35 mouse cellular contexts compared by ENCODE assay signal in the genomic region with DNA sequence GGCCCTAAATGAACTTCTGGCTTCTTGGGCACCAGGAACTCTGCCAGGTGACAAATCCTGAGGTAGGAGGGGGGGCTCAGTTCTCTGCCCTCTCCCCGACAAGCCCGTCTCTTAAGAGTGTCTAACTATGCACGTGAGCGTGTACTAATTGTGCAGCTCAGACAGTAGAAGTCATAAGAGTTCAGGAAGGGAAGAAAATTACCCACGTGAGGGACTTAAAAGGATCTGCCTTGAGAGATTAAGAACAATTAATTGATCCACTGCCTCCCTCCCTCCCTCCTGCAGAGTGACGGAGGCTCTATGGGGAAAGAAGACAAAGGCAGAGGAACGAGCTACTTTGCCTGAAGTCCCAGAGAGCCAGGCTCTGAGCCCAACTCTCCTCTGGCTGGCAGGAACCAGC. TPM values are rescaled to one million over a fixed set of nuclear protein-coding genes. Genes with fewer than 3 reads are reported as not detected.
DNase-seq lines count a peak whose midpoint lies in the region; ATAC-seq and TF ChIP-seq lines count a peak whose summit lies in the region.
"Had no signal": no experiment of that assay in that cellular context is flagged by ENCODE, and none has a peak within 500 bp of the region (broad histone marks: within the 10 kb centered on the region; RNA-seq: fewer than 3 reads in every experiment).

No protein-coding gene starts in this region.

- H3K4me2 ChIP-seq in embryonic facial prominence, embryonic 14.5 days (ENCODE audit: low read depth, low read length) = no peak overlapping the region
- no peak overlapping the region for H3K4me2 ChIP-seq in hindbrain, postnatal 0 days (ENCODE audit: low read depth, low read length)
- no peak overlapping the region for H3K4me2 ChIP-seq in CH12.LX (ENCODE audit: insufficient read depth, low read depth, poor library complexity, severe bottlenecking)
- H3K4me2 ChIP-seq in intestine, embryonic 16.5 days (ENCODE audit: low read depth, low read length) = no peak overlapping the region
- H3K4me2 ChIP-seq: embryonic facial prominence, embryonic 12.5 days; heart, embryonic 11.5 days; hindbrain, embryonic 14.5 days; intestine, embryonic 15.5 days; limb, embryonic 15.5 days had no signal

- H3K79me2 ChIP-seq in CH12.LX (replicated peaks; ENCODE audit: control insufficient read depth, extremely low read depth, insufficient read depth, poor library complexity, severe bottlenecking) = no peaks in the 10 kb centered on the region

- WGBS in embryonic facial prominence, embryonic 14.5 days = 67% methylated on average over 6 of the region's 7 CpGs
- 56% methylated on average over 7 of the region's 7 CpGs for WGBS in embryonic facial prominence, embryonic 10.5 days
- WGBS in hindbrain, embryonic 10.5 days = 51% methylated on average over 7 of the region's 7 CpGs
- 40% methylated on average over 7 of the region's 7 CpGs for WGBS in hindbrain, postnatal 0 days
- WGBS in intestine, embryonic 16.5 days = 77% methylated on average over 7 of the region's 7 CpGs

- peaks cover 39% of the 10 kb centered on the region for H3K36me3 ChIP-seq in embryonic facial prominence, embryonic 14.5 days (ENCODE audit: control insufficient read depth, insufficient read depth, low read length)
- peaks cover 66% of the 10 kb centered on the region for H3K36me3 ChIP-seq in embryonic facial prominence, embryonic 10.5 days (replicated peaks)
- peaks cover 70% of the 10 kb centered on the region for H3K36me3 ChIP-seq in hindbrain, embryonic 10.5 days
- H3K36me3 ChIP-seq in hindbrain, postnatal 0 days (ENCODE audit: insufficient read depth, low read length) = no peaks in the 10 kb centered on the region
- no peaks in the 10 kb centered on the region for H3K36me3 ChIP-seq in CH12.LX (replicated peaks in 1 of 2; ENCODE audit: control insufficient read depth in 1 of 2, insufficient read depth in 1 of 2, low read length in 1 of 2)
- H3K36me3 ChIP-seq in intestine, embryonic 16.5 days (ENCODE audit: control insufficient read depth, insufficient read depth, low read length) = 0 out of 2 replicates have a peak, but pooled peaks cover 14% of the 10 kb centered on the region
- H3K36me3 ChIP-seq: G1E had no signal

- TF ChIP-seq CTCF in hindbrain, postnatal 0 days (IDR thresholded peaks at IDR 0.05; ENCODE audit: low read depth) = no peak
- no peak for TF ChIP-seq CTCF in CH12.LX (conservative IDR thresholded peaks at IDR 0.05 in 1 of 2, IDR thresholded peaks at IDR 0.05 in 1 of 2; ENCODE audit: low read depth in 2 of 2, low read length in 2 of 2)

- intact Hi-C loops in heart, postnatal 10 days (cut with DNase I) = no loop called here

- no peak for TF ChIP-seq EP300 in CH12.LX (IDR thresholded peaks at IDR 0.05; ENCODE audit: low read length)

- no peak for TF ChIP-seq POLR2A in CH12.LX (IDR thresholded peaks at IDR 0.05; ENCODE audit: low read depth, low read length)

- in situ Hi-C loops in CH12.LX (cut with MboI; ENCODE audit: low pct_ligation_motif_present, low pct_unique_long_range_greater_than_20kb, low sequenced_read_pairs) = no loop called here

- peak; percentile 35 for DNase-seq in embryonic facial prominence, embryonic 14.5 days (ENCODE audit: low spot score)
- DNase-seq in embryonic facial prominence, embryonic 10.5 days (ENCODE audit: low spot score) = no peak
- DNase-seq in hindbrain, embryonic 10.5 days (ENCODE audit: low spot score) = no peak
- no peak for DNase-seq in hindbrain, postnatal 0 days (ENCODE audit: low spot score)
- no peak for DNase-seq in CH12.LX (ENCODE audit: extremely low read depth)
- DNase-seq in retina, adult 2 months (ENCODE audit: low read depth, low spot score) = peak; percentile 47
- no peak for DNase-seq in heart, postnatal 10 days
- DNase-seq: adrenal gland, postnatal 10 days; cerebellum, adult 11 months; cerebellum, adult 9-10 months; cerebellum, postnatal 36 days; gastrocnemius, postnatal 36 days; heart, adult 18-20 months; heart, postnatal 4 days; kidney, adult 8-10 months; kidney, postnatal 4 days; lung, adult 2 months; lung, postnatal 10 days; midbrain, embryonic 14.5 days; right cerebral cortex, adult 18-20 months; thymus, adult 18-20 months; thymus, postnatal 36 days had no signal

- TF ChIP-seq RAD21 in CH12.LX (IDR thresholded peaks at IDR 0.05; ENCODE audit: low read depth, low read length) = no peak

- H3K27me3 ChIP-seq in embryonic facial prominence, embryonic 14.5 days (replicated peaks; ENCODE audit: control insufficient read depth, insufficient read depth, low read length) = no peaks in the 10 kb centered on the region
- H3K27me3 ChIP-seq in embryonic facial prominence, embryonic 10.5 days (replicated peaks; ENCODE audit: low read depth, poor library complexity, severe bottlenecking) = no peaks in the 10 kb centered on the region
- no peaks in the 10 kb centered on the region for H3K27me3 ChIP-seq in hindbrain, embryonic 10.5 days (ENCODE audit: insufficient read depth, poor library complexity, severe bottlenecking)
- no peaks in the 10 kb centered on the region for H3K27me3 ChIP-seq in hindbrain, postnatal 0 days (ENCODE audit: insufficient read depth, low read length)
- H3K27me3 ChIP-seq in CH12.LX (replicated peaks) = peaks cover 88% of the 10 kb centered on the region
- H3K27me3 ChIP-seq in intestine, embryonic 16.5 days (replicated peaks; ENCODE audit: control insufficient read depth, insufficient read depth, low read length) = no peaks in the 10 kb centered on the region
- H3K27me3 ChIP-seq: embryonic facial prominence, embryonic 12.5 days; intestine, embryonic 15.5 days; limb, embryonic 15.5 days; Patski had no signal

- peak; percentile 51; the same call in 1 of the 2 replicates for ATAC-seq in embryonic facial prominence, embryonic 14.5 days (ENCODE audit: low read depth)
- no peak for ATAC-seq in hindbrain, postnatal 0 days
- ATAC-seq in intestine, embryonic 16.5 days = no peak
- ATAC-seq: intestine, embryonic 15.5 days; Patski had no signal

- H3K4me1 ChIP-seq in embryonic facial prominence, embryonic 14.5 days (ENCODE audit: control insufficient read depth, insufficient read depth, low read length) = no peaks in the 10 kb centered on the region
- peaks cover 8% of the 10 kb centered on the region; the same call in 1 of the 2 replicates for H3K4me1 ChIP-seq in embryonic facial prominence, embryonic 10.5 days
- peaks cover 26% of the 10 kb centered on the region for H3K4me1 ChIP-seq in hindbrain, embryonic 10.5 days (replicated peaks)
- H3K4me1 ChIP-seq in hindbrain, postnatal 0 days (ENCODE audit: insufficient read depth, low read length) = 0 out of 2 replicates have a peak, but pooled peaks cover 2% of the 10 kb centered on the region
- H3K4me1 ChIP-seq in CH12.LX (ENCODE audit: control insufficient read depth in 1 of 2, insufficient read depth in 2 of 2) = no peaks in the 10 kb centered on the region
- no peaks in the 10 kb centered on the region for H3K4me1 ChIP-seq in intestine, embryonic 16.5 days (ENCODE audit: control insufficient read depth, insufficient read depth, low read length)
- H3K4me1 ChIP-seq: embryonic facial prominence, embryonic 12.5 days; intestine, embryonic 15.5 days; limb, embryonic 10.5 days; limb, embryonic 15.5 days had no signal

- no peaks in the 10 kb centered on the region for H3K9me3 ChIP-seq in embryonic facial prominence, embryonic 14.5 days (ENCODE audit: control insufficient read depth, low read length)
- no peaks in the 10 kb centered on the region for H3K9me3 ChIP-seq in embryonic facial prominence, embryonic 10.5 days
- H3K9me3 ChIP-seq in hindbrain, embryonic 10.5 days = no peaks in the 10 kb centered on the region
- H3K9me3 ChIP-seq in hindbrain, postnatal 0 days (ENCODE audit: low read length) = no peaks in the 10 kb centered on the region
- no peaks in the 10 kb centered on the region for H3K9me3 ChIP-seq in CH12.LX (replicated peaks; ENCODE audit: low read length)
- no peaks in the 10 kb centered on the region for H3K9me3 ChIP-seq in intestine, embryonic 16.5 days (ENCODE audit: control insufficient read depth, low read length)
- H3K9me3 ChIP-seq: embryonic facial prominence, embryonic 12.5 days; G1E; intestine, embryonic 15.5 days; limb, embryonic 10.5 days; limb, embryonic 15.5 days had no signal

- no peak overlapping the region for H3K27ac ChIP-seq in embryonic facial prominence, embryonic 14.5 days (replicated peaks; ENCODE audit: low read depth, low read length)
- no peak overlapping the region for H3K27ac ChIP-seq in embryonic facial prominence, embryonic 10.5 days (replicated peaks)
- H3K27ac ChIP-seq in hindbrain, embryonic 10.5 days = peak overlapping the region; percentile 29; the same call in 1 of the 2 replicates
- no peak overlapping the region for H3K27ac ChIP-seq in hindbrain, postnatal 0 days
- H3K27ac ChIP-seq in CH12.LX (ENCODE audit: insufficient read depth, low read depth) = no peak overlapping the region
- H3K27ac ChIP-seq in intestine, embryonic 16.5 days (ENCODE audit: low read length) = no peak overlapping the region
- H3K27ac ChIP-seq: embryonic facial prominence, embryonic 12.5 days; hindbrain, embryonic 14.5 days; intestine, embryonic 15.5 days; kidney, postnatal 0 days; limb, embryonic 10.5 days; limb, embryonic 15.5 days; liver, embryonic 14.5 days; macrophage; stomach, postnatal 0 days had no signal

- no peak overlapping the region for H3K9ac ChIP-seq in embryonic facial prominence, embryonic 14.5 days (ENCODE audit: low read depth, low read length)
- no peak overlapping the region for H3K9ac ChIP-seq in hindbrain, postnatal 0 days (replicated peaks; ENCODE audit: low read length)
- H3K9ac ChIP-seq in CH12.LX (ENCODE audit: insufficient read depth, low read depth) = no peak overlapping the region
- H3K9ac ChIP-seq in intestine, embryonic 16.5 days (ENCODE audit: low read depth, low read length) = no peak overlapping the region
- H3K9ac ChIP-seq: embryonic facial prominence, embryonic 12.5 days; hindbrain, embryonic 14.5 days; intestine, embryonic 15.5 days; limb, embryonic 15.5 days; liver, embryonic 14.5 days had no signal

- dilution Hi-C loops in CH12.LX (cut with MboI; ENCODE audit: extremely low pct_ligation_motif_present, extremely low pct_unique_long_range_greater_than_20kb, low sequenced_read_pairs) = no loop called here

- H3K4me3 ChIP-seq in embryonic facial prominence, embryonic 14.5 days (ENCODE audit: low read depth, low read length) = no peak overlapping the region
- H3K4me3 ChIP-seq in embryonic facial prominence, embryonic 10.5 days = no peak overlapping the region
- no peak overlapping the region for H3K4me3 ChIP-seq in hindbrain, embryonic 10.5 days
- H3K4me3 ChIP-seq in hindbrain, postnatal 0 days (ENCODE audit: low read length) = no peak overlapping the region
- no peak overlapping the region for H3K4me3 ChIP-seq in CH12.LX (replicated peaks in 1 of 3; ENCODE audit: low read depth in 2 of 3, low read length in 2 of 3, poor library complexity in 1 of 3)
- H3K4me3 ChIP-seq in intestine, embryonic 16.5 days (ENCODE audit: low read length) = no peak overlapping the region
- H3K4me3 ChIP-seq: embryonic facial prominence, embryonic 12.5 days; intestine, embryonic 15.5 days; limb, embryonic 10.5 days; limb, embryonic 15.5 days had no signal

RNA-seq across cellular contexts. Expression of gene Pdia5, which starts 31.1 kb away (rescaled TPM):
- 26.1 and 27.7 TPM in 2 replicates for polyA plus RNA-seq in embryonic facial prominence, embryonic 14.5 days (2014; fragmentation: Nextera tagmentation; extraction: Ambion mirVana)
- polyA plus RNA-seq in embryonic facial prominence, embryonic 10.5 days (2016; fragmentation: Nextera tagmentation; extraction: Ambion mirVana) = 23.3 and 23.5 TPM in 2 replicates
- 23.0 and 28.2 TPM in 2 replicates for polyA plus RNA-seq in hindbrain, embryonic 10.5 days (2016; fragmentation: Nextera tagmentation; extraction: Ambion mirVana)
- 1.4 and 5.5 TPM in 2 replicates for total RNA-seq in hindbrain, postnatal 0 days (2014; rRNA removed)
- polyA plus RNA-seq in hindbrain, postnatal 0 days (2015; fragmentation: Nextera tagmentation; extraction: Ambion mirVana) = 9.1 and 9.2 TPM in 2 replicates
- total RNA-seq in CH12.LX (2012; rRNA removed) (not detected in 2 replicates), CH12.LX (2014; rRNA removed) (not detected in 2 replicates)
- polyA plus RNA-seq in CH12.LX (2012; ENCODE audit: insufficient read length, low read depth) = not detected in 2 replicates
- polyA plus RNA-seq in intestine, embryonic 16.5 days (2015; fragmentation: Nextera tagmentation; extraction: Ambion mirVana) = 54.2 and 60.0 TPM in 2 replicates
- total RNA-seq in heart, postnatal 10 days (2021) = 10 to 100 TPM in 1 of 2 experiments, 1 to 10 TPM in 1; 8.6 to 11.5 TPM
- total RNA-seq: G1E had no signal
- polyA plus RNA-seq: G1E had no signal

Comparison
In these comparisons a context has a peak if more than half of its experiments do, and no peak if none do; other contexts are left out.
1. DNase-seq: peak in embryonic facial prominence, embryonic 14.5 days (single experiment) and retina, adult 2 months (single experiment); none in embryonic facial prominence, embryonic 10.5 days (single experiment), hindbrain, embryonic 10.5 days (single experiment), hindbrain, postnatal 0 days (single experiment), CH12.LX (single experiment) and heart, postnatal 10 days (0 of 2).
2. RNA of gene Pdia5, which starts 31.1 kb away (polyA plus RNA-seq): 54.2 to 60.0 TPM in intestine, embryonic 16.5 days, 26.1 to 27.7 TPM in embryonic facial prominence, embryonic 14.5 days, 23.3 to 23.5 TPM in embryonic facial prominence, embryonic 10.5 days, 23.0 to 28.2 TPM in hindbrain, embryonic 10.5 days and 9.1 to 9.2 TPM in hindbrain, postnatal 0 days; not detected in CH12.LX; every median in the first group is over 10 times any median in the second.